Mouse (Mus musculus) erythroblast, embryonic 14.5 days (primary cell): ENCODE data around the gene Urm1.

ENCODE experiments used
- GATA1 ChIP-seq: IDR thresholded peaks from 2 replicates; pipeline ENCODE4 v1.6.1; 2012; ENCODE audit warnings: low read length, inconsistent platforms, mixed read lengths
- TAL1 ChIP-seq: IDR thresholded peaks from 3 replicates; pipeline ENCODE4 v1.6.1; 2012; ENCODE audit warnings: low read length, inconsistent platforms, mixed read lengths

DNA sequence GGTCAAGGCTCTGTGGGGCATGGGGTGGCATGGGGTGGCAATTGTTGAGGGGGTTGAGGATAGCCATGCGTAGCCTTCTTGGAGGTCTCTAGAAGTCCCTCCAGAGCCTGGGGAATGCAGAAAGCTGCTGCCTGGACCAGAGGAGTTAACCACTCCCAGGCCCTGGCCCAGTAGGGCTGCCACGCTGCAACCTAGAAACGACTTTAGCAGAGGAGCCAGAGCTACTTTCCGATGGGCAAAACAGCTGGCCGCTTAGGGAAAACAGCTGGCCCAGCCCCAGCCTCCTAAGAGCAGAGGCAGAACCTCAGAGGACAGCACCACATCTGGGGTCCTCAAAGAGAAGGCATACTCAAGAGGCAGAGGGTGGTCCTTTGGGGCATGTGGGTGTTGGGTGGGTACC, 38.1 kb downstream of the Urm1 start:
- TF ChIP-seq TAL1 (no peak), GATA1 (no peak)
